Mouse (Mus musculus): ENCODE measurements around the gene Ankrd61. TPM values are rescaled to one million over a fixed set of nuclear protein-coding genes. Genes with fewer than 3 reads are reported as not detected.

Ankrd61 gene
- 0.39 and 0.47 TPM in 2 replicates for polyA plus RNA-seq (2016; fragmentation: Nextera tagmentation; extraction: Ambion mirVana)

GRCm38 (mm10) chr5:143897635-143898330, at the start of gene Ankrd61:
TSS of gene Ankrd61 (minus strand) at chr5:143897685.
- no peaks in the 10 kb centered on the region for H3K27me3 ChIP-seq
- H3K4me3 ChIP-seq = no peak within 1 kb of the TSS
- no peak within 1 kb of the TSS for H3K27ac ChIP-seq
- H3K4me1 ChIP-seq = no peaks in the 10 kb centered on the region
- WGBS = 90% methylated on average over 14 of the region's 14 CpGs
- ATAC-seq (ENCODE audit: low FRiP score) = no peak
- H3K4me2 ChIP-seq (replicated peaks) = no peak within 1 kb of the TSS
- H3K9me3 ChIP-seq (replicated peaks) = no peaks in the 10 kb centered on the region
- H3K9ac ChIP-seq = no peak within 1 kb of the TSS
- peaks cover 88% of the 10 kb centered on the region for H3K36me3 ChIP-seq

GRCm38 (mm10) chr5:143943231-143944125, 46.0 kb upstream of the Ankrd61 start:
- Histone ChIP-seq H3K4me3 (no peak overlapping the region), H3K36me3 (no peaks in the 10 kb centered on the region), H3K27ac (no peak overlapping the region), H3K27me3 (no peaks in the 10 kb centered on the region), H3K4me2 (replicated peaks) (no peak overlapping the region), H3K4me1 (no peaks in the 10 kb centered on the region), H3K9me3 (replicated peaks) (no peaks in the 10 kb centered on the region), H3K9ac (no peak overlapping the region)
- WGBS = 90% methylated on average over 14 of the region's 14 CpGs
- no peak for ATAC-seq (ENCODE audit: low FRiP score)

DNA sequence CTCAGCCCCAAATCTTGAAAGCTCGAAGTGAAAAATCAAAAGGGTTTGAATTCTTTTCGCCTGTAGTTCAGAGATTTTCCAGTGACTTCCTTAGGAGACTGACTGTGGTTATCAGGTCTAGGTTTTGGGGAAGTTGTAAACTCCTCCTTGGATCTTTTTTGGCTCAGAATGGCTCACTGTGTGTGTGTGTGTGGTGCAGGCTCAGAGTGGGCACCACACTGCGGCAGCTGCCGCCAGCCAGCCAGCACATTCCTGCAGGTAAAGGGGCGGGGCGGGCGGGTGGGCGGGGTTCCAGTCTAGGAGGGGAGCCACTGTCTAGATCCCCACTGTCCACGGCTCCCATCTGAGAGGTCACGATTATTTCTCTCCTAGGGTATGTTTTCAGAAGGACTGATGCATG, 44.1 kb upstream of the Ankrd61 start:
- H3K4me3 ChIP-seq = no peak overlapping the region
- 29% methylated on average over 10 of the region's 10 CpGs for WGBS
- ATAC-seq (ENCODE audit: low FRiP score) = no peak

GRCm38 (mm10) chr5:143936156-143936555, 38.7 kb upstream of the Ankrd61 start:
- Histone ChIP-seq H3K9ac (no peak overlapping the region), H3K36me3 (peaks cover 15% of the 10 kb centered on the region), H3K27ac (no peak overlapping the region), H3K27me3 (no peaks in the 10 kb centered on the region), H3K9me3 (replicated peaks) (no peaks in the 10 kb centered on the region), H3K4me3 (no peak overlapping the region), H3K4me2 (replicated peaks) (no peak overlapping the region), H3K4me1 (no peaks in the 10 kb centered on the region)
- 88% methylated on average over 9 of the region's 9 CpGs for WGBS
- ATAC-seq (ENCODE audit: low FRiP score) = no peak

More for the DNA sequence above, 44.1 kb upstream of the Ankrd61 start:
- no peaks in the 10 kb centered on the region for H3K4me1 ChIP-seq
- H3K4me2 ChIP-seq (replicated peaks) = no peak overlapping the region
- no peak overlapping the region for H3K27ac ChIP-seq
- no peak overlapping the region for H3K9ac ChIP-seq
- H3K27me3 ChIP-seq = no peaks in the 10 kb centered on the region
- no peaks in the 10 kb centered on the region for H3K9me3 ChIP-seq (replicated peaks)
- no peaks in the 10 kb centered on the region for H3K36me3 ChIP-seq

GRCm38 (mm10) chr5:143933875-143934274, 36.4 kb upstream of the Ankrd61 start:
- H3K27ac ChIP-seq = no peak overlapping the region
- no peak for ATAC-seq (ENCODE audit: low FRiP score)
- H3K4me1 ChIP-seq = no peaks in the 10 kb centered on the region
- no peak overlapping the region for H3K4me3 ChIP-seq
- no peak overlapping the region for H3K4me2 ChIP-seq (replicated peaks)
- no peaks in the 10 kb centered on the region for H3K27me3 ChIP-seq
- 84% methylated on average over 1 of the region's 1 CpGs for WGBS
- peaks cover 36% of the 10 kb centered on the region for H3K36me3 ChIP-seq
- no peak overlapping the region for H3K9ac ChIP-seq
- no peaks in the 10 kb centered on the region for H3K9me3 ChIP-seq (replicated peaks)

DNA sequence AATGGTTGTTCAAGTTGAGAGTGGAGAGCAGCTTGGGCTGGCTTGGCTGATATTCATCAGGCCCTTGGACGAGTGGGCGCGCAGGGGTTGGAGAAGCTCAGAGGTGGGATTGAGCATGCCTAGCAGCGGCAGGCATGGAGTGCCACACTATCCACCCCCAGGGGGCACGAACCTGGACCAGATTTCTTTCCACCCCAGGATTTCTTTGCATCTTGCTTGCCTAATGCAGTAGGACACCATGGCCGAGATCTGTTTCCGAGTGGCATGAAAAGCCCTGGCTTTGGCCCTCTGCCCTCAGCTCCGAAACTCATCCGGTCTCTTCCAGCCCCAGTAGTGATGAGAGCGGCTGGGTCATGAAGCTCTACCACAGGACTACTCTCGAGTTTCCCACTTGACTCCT, 35.9 kb upstream of the Ankrd61 start:
- Histone ChIP-seq H3K9me3 (replicated peaks) (no peaks in the 10 kb centered on the region), H3K36me3 (peaks cover 41% of the 10 kb centered on the region), H3K4me1 (no peaks in the 10 kb centered on the region), H3K4me2 (replicated peaks) (no peak overlapping the region), H3K4me3 (no peak overlapping the region), H3K27me3 (no peaks in the 10 kb centered on the region), H3K9ac (no peak overlapping the region), H3K27ac (no peak overlapping the region)
- ATAC-seq (ENCODE audit: low FRiP score) = no peak
- 87% methylated on average over 11 of the region's 11 CpGs for WGBS

- Histone ChIP-seq H3K27ac (no peak within 1 kb of the TSS), H3K4me1 (no peaks in the 10 kb centered on the region), H3K27me3 (no peaks in the 10 kb centered on the region), H3K9me3 (replicated peaks) (no peaks in the 10 kb centered on the region), H3K36me3 (peaks cover 46% of the 10 kb centered on the region), H3K4me3 (no peak within 1 kb of the TSS), H3K9ac (no peak within 1 kb of the TSS), H3K4me2 (replicated peaks) (0 out of 2 replicates have a peak within 1 kb of the TSS, but pooled peaks have one; percentile 2)
- WGBS = 15% methylated on average over 8 of the region's 8 CpGs
- ATAC-seq (ENCODE audit: low FRiP score) = no peak
Measured at GRCm38 (mm10) chr5:143932831-143933230, 35.3 kb upstream of the Ankrd61 start, which contains the start of gene Rsph10b. TSS of gene Rsph10b (plus strand) at chr5:143933035.

- no peak for ATAC-seq (ENCODE audit: low FRiP score)
- peaks cover 50% of the 10 kb centered on the region for H3K36me3 ChIP-seq
- H3K4me3 ChIP-seq = no peak overlapping the region
- no peak overlapping the region for H3K9ac ChIP-seq
- no peak overlapping the region for H3K4me2 ChIP-seq (replicated peaks)
- H3K27me3 ChIP-seq = no peaks in the 10 kb centered on the region
- 88% methylated on average over 6 of the region's 6 CpGs for WGBS
- no peaks in the 10 kb centered on the region for H3K4me1 ChIP-seq
- H3K9me3 ChIP-seq (replicated peaks) = no peaks in the 10 kb centered on the region
- H3K27ac ChIP-seq = no peak overlapping the region
Measured at GRCm38 (mm10) chr5:143931863-143932580, 34.5 kb upstream of the Ankrd61 start.

- no peak for ATAC-seq (ENCODE audit: low FRiP score)
- no peak overlapping the region for H3K9ac ChIP-seq
- H3K4me2 ChIP-seq (replicated peaks) = no peak overlapping the region
- no peak overlapping the region for H3K27ac ChIP-seq
- H3K9me3 ChIP-seq (replicated peaks) = no peaks in the 10 kb centered on the region
- no peak overlapping the region for H3K4me3 ChIP-seq
- no peaks in the 10 kb centered on the region for H3K27me3 ChIP-seq
- H3K4me1 ChIP-seq = no peaks in the 10 kb centered on the region
- WGBS = 97% methylated on average over 12 of the region's 12 CpGs
- peaks cover 63% of the 10 kb centered on the region for H3K36me3 ChIP-seq
Measured at GRCm38 (mm10) chr5:143930656-143931055, 33.2 kb upstream of the Ankrd61 start.

- Histone ChIP-seq H3K4me1 (no peaks in the 10 kb centered on the region), H3K27ac (no peak overlapping the region), H3K4me2 (replicated peaks) (no peak overlapping the region), H3K9me3 (replicated peaks) (no peaks in the 10 kb centered on the region), H3K9ac (no peak overlapping the region), H3K27me3 (no peaks in the 10 kb centered on the region), H3K4me3 (no peak overlapping the region), H3K36me3 (peaks cover 76% of the 10 kb centered on the region)
- WGBS = 89% methylated on average over 4 of the region's 4 CpGs
- ATAC-seq (ENCODE audit: low FRiP score) = no peak
Measured at GRCm38 (mm10) chr5:143929291-143929690, 31.8 kb upstream of the Ankrd61 start.

GRCm38 (mm10) chr5:143927875-143928274, 30.4 kb upstream of the Ankrd61 start, which contains the start of gene Gm42421:
TSS of gene Gm42421 (plus strand) at chr5:143928175.
- Histone ChIP-seq H3K27me3 (no peaks in the 10 kb centered on the region), H3K27ac (no peak within 1 kb of the TSS), H3K4me2 (replicated peaks) (no peak within 1 kb of the TSS), H3K4me1 (no peaks in the 10 kb centered on the region), H3K36me3 (peaks cover 88% of the 10 kb centered on the region), H3K9me3 (replicated peaks) (no peaks in the 10 kb centered on the region), H3K4me3 (no peak within 1 kb of the TSS), H3K9ac (no peak within 1 kb of the TSS)
- WGBS = 95% methylated on average over 8 of the region's 8 CpGs
- no peak for ATAC-seq (ENCODE audit: low FRiP score)

Measured in hindbrain, embryonic 12.5 days (tissue).